Mouse (Mus musculus) kidney, postnatal 36 days (tissue): Measurements from ENCODE around the gene Ltbp3.
A peak's percentile ranks its signal among the peaks of the same experiment; 100 is the strongest.

Experiments used
- DNase-seq, 2 experiments: peaks; one replicate each; pipeline ENCODE4 v3.0.0; 2021 to 2022; ENCODE audit warnings: mixed read lengths in 2 of 2

The Ltbp3 gene

DNA sequence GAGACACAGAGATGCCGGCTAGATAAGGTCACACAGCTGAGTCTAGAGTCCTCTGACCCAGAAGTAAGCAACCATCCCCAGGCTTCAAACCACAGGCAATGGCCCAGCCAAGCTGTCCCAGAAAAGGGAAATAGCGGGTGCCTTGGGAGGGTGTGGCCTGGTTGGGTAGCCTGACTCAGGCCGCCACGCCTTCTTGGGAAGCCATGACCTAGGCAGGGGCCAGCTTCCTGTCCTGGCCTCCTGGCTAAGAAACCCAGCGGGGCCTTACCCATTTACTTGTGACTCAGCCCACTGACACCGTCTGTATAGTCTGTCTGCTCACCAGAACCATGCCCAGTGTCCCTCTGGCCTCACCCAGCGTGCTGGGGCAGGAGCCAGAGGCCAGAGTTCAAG is 16.2 kb upstream of the Ltbp3 start:
- DNase-seq, result peak; percentile 79 to 86

DNA sequence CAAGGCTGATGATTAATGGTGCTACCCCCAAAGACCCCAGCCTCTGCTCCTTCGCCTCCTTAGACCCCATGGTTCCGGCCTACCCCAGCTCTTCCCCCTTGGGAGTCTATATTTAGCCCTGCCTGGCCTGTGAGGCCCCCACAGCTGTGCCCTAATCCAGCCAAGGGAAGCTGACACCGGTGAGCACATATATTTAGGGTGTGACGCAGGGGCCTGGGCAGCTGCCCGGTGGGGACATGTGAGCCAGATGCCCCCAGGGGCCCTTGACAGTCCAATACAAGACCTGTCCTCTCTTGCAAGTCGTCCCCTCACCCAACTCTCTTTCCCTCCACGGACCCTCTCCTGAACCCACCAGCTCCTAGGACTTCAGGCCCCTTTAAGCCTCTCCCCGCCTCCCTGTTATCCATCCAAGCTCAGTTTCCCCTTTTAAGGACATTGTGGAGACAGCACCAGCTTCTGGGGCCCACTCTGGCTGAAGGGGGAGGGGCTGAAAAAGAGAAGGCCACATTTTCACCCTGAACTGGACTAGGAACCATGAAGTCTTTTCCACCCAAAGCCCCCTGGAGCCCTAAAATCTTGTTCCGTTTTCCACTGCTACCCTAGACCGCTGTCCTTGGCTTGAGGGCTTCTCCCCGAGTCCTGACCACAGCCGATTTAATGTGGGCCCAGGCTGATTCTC is 15.5 kb upstream of the Ltbp3 start:
- DNase-seq, result peak in 1 of 2 experiments; percentile 43

DNA sequence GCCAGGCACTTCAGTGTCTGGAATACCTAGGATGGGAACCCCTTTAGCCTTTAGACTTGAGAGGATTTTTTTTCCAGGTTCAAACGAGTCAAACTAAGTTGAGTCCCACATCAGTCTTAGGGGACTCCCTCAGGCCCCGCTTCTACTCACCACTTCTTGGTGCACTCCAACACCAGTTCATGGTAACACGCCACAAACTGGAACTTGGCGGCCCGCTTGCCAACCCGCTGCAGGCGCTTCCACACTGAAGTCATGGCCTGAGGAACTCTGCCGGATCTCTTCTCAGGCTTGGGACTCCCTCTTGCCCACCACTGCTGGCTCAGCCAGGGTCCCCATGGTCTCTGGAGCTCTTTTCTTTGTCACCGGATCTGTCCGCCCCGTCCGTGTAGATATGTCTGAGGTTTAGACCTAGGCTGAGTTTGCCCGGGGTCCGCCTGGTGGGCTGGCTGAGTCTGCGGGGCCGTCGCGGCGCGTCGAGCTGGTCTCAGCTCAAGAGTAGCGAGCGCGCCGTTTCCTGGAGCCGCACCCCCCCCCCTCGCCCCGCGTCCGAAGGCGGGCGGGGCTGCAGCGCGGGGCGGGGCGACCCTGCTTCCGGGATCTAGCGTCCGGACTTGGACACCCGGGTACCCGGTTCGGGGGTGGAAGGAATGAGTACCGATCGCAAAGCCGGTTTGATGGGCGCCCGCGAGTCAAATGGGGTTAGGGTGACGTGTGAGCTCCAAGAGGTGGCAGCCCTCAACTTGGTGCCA is 14.8 kb upstream of the Ltbp3 start, which contains the start of gene Ehbp1l1:
Gene Ehbp1l1, minus strand, starts transcription at position 551 of the 749 bp plus-strand sequence.
- peak; percentile 75 to 92 for DNase-seq

DNA sequence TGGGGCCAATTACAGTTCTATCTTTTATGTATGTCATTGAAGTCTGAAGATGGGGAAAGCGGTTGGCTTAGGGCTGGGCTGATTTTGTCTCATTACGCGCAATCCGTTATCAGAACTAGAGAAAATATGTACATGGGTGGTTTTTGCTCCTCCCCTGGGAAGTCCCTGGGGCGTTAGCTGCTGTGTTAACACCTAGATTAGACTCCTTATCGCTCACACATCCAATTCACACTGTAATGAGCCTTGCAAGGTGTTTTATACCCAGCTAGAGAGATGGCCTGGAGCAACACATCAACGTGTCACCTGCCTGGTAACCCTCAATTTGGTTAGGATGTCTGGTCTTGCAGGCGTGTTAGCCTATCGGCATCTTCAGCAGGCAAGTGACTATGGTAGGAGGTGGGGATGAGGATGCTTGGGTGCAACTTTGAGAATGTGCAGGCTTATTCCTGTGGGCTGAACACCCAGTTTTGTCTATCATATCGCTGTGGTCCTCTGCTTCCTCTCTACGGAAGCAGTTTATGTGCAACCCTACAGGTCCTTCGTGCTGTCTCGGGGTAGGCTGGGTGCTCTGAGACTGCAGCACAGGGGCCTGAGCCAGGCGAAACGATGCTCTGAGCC is 13.6 kb upstream of the Ltbp3 start:
- no peak for DNase-seq

DNA sequence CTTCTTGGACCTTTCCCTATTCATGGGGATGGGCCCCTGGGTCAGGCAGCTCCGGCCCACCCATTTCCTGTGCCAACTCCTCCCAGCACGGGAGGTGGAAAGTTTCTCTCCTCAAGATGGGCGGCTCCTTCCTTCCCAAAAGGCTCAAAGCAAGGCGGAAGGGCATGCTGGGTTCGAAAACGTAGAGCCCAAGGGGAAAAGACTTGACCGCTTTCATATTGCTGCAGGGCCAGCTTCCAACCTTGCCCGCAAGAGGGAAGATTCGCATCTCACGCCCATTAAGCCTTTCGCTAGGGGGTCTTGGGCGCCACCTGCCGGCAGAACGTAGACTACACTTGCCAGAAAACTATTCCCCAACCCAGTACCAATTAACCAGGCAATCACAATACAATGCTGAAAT is 13.0 kb upstream of the Ltbp3 start:
- DNase-seq, result peak; percentile 83 to 94

DNA sequence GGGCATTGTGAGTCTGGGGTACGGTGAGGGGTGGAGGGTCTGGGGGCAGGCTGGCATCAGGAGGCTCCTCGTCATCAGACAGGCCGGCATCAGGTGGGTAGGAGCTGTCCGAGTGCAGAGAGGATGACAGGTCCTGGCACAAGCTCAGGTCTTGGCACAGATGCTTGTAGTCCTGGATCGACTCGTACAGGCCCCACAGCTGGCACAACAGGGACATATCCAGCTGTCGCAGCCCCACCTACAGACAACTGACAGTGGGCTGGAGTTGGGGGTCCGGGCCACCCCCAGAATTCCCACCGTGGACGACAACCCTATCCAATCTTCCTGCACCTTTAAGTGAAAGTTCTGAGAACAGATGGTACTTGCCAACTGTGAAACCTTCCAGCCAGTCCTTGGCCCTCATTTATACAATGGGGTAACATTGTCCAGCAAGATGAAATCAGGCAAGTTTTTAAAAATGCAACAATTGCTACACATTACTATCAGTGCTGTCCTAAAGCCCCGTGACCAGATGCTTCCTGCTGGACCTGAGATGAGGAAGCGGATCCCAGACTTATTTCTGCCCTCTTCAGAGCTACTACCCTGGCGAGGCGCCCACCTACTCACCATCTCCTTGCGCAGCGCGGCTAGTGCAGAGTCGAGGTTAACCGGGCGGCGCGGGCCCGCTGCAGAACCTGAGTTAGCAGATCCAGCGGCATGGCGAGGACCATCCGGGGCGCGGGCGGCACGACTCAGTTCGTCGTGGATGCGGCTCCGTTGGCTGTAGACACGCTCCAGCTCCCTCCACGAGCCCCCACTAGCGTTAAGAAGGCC is 11.9 kb upstream of the Ltbp3 start:
- peak in 1 of 2 experiments; percentile 76 for DNase-seq

DNA sequence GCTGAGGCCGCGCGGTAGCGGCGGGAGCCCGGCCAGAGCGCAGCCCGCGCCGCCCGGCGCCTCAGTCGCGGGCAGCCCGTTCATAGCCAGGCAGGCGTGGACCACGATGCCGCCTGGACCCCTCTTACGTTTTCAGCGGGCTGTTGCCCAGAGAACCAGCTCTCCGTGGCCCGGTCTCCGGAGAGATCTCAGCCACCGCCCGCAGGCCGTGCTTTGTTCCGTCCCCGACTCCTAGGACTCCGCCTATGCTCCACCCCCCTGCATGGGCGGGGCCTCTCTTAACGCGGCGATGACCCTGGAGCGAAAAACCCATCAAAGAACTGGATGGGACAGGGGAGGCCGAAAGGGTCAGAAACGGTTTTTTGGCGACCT is 11.3 kb upstream of the Ltbp3 start, which contains the start of gene Fam89b:
Gene Fam89b, minus strand, starts transcription at position 210 of the 372 bp plus-strand sequence.
- peak; percentile 93 to 98 for DNase-seq

DNA sequence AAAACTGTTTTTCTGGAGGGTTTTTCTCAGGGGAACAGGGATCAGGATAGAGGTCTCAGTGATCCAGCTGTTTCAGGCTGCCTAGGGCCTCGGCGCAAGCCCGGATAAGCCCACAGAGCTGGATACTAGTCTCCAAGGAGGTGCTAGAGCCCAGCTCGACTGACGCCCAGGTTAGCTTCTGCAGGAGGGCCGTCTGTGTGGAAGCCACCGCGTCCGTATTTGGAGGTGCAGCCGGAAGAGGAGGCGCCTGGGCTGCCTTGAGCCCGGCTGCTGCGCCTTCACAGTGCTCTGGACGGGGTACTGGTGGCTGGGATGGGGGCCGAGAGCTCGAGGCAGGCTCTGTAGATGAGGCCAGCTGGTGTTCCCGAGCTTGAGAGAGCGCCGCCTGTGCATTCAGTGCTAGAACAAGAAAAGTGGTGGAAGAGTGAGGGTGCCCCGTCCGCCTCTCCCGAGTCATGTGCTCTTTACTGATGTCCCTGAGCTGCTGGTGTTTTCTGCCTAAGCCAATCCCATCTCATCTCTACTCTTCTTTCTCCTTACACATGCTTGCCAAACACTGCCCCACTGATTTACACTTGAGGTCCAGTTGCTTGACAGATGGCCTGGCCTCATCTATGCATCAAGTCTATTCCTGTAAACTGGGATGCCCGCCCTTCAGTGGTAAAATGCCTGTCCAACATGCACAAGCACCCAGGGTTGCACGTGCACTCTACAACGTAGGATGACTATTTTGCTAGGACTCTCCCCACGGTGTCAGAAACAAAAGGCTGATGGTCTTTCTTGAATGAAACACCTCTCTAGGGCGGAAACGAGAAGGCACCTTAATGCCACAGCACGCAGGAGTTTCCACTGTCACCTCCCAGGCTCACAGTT is 10.2 kb upstream of the Ltbp3 start:
- peak in 1 of 2 experiments; percentile 48 for DNase-seq

DNA sequence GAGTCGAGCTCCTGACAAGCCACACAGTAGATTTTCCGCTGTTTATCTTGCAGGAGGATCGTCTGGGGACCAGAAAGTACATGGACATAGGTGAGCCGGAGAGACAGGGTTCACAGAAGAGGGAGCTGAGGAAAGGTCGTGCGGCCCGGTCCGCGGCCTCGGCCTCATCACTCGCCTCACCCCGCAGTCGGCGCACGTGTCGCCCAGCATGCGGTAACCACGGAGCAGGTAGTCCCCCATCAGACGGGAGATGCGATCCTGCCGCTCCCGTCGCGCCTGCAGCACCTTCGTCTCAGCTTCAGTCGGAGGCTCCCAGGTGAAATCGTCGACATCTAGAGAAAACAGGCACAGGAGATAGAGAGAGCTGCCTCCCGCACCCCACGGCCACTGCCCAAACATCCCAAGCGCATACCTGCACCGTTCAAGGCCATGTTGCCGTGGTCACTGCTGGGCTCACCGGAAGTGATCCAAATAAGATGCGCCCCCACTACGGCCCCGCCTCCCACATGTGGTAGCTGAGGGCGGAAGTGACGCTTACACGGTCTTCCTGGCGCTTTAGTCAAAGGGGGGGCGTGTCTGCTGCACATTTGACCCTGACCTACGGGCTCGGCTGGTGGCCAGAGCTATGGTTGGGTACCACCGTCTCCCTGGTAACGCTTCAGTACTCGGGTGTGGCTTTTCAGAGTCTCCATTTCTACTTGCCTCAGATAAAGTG is 9.3 kb upstream of the Ltbp3 start:
- DNase-seq, result peak; percentile 96 to 97

DNA sequence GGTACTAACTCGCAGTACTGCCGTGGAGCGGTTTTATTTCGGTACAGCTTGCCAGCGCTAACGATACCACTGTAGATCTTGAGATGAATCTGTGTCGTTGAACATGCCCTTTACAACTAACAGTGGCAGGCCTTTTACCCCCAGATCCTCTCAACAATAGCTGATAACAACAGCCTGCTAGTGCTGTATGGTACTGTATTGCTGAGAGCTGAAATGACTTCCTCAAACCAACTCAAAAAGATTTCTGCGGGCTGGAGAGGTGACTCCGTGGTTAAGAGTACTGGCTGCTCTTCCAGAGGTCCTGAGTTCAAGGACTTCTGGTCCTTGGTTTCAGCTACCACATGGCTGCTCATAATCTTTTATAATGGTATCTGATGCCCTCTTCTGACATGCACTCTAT is 6.4 kb upstream of the Ltbp3 start:
- DNase-seq, result no peak

DNA sequence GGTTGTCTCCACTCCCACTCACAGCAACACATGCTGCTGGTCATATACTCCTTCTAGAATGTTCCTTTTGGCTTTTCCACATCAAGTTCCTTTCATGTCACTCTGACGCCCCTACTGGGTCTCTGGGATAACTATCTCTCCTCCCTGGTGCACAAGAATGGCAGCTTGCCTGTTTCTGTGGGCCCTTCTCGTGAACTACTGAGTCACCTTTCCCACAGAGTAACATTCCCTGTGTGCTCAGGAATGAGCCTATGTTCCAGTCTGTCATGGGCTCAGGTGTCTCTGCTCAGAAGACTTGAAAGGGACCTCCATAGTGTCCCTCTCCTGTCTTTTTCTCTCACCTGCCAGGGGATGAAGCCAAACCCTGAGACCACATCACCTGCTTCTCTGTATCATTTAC is 1.3 kb upstream of the Ltbp3 start:
- DNase-seq, result no peak

DNA sequence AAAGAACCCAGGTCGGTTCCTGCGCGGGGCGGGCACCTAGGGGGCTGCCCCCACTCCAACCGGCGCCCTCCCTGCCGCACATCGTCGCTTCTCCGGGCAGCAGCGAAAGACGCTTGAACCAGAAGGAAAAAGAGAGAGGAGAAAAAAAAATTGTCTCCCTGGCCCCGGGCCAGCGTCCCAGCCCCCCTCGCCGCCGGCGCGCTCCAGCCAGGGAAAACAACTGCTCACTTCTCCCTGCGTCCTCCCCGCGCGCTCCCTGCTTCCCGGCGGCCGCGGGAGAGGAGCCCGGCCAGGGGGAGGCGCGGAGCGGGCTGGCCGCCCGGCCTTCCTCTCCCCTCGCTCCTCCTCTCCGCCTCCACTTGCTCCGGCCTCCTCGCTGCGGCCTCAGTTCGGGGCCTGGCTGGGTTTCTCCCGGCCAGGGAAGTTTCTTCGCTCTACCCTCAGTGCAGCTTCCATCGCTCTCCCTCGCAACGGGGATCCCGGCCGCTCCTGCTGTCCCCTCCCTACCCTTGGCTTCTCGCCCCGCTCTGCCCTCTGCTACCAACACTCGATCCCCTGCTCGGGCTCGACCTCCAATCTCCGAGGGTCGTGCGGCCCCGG is 1.0 kb downstream of the Ltbp3 start:
- peak; percentile 71 to 79 for DNase-seq

DNA sequence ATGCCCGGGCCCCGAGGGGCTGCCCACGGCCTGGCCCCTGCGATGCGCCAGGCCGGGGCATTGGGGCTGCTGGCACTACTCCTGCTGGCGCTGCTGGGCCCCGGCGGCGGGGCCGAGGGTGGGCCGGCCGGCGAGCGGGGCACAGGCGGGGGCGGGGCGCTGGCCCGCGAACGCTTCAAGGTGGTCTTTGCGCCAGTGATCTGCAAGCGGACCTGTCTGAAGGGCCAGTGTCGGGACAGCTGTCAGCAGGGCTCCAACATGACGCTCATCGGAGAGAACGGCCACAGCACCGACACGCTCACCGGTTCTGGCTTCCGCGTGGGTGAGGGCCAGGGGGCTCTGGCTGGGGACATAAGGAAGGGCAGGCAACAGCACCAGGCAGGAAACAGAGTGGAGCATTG is 1.5 kb downstream of the Ltbp3 start:
- peak in 1 of 2 experiments; percentile 42 for DNase-seq

DNA sequence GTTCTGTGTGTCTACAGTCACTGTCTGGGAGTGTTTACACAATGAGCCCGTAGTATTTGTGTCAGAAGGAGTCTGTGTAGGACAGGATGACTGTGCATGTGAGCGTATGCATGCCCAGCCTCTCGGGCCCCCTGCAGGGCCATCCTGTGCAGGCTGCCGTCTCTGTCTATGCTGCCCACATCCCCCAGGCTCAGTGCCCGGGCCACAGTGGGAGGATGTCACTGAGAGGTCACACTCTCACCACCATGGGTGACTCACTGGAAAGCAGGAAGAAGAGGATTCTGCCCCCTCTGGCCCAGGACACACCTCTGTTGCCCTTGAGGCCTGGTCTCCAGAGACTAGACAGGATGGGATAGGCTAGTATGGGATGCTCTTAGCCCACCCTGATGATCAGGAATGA is 2.9 kb downstream of the Ltbp3 start:
- peak; percentile 36 to 57 for DNase-seq

DNA sequence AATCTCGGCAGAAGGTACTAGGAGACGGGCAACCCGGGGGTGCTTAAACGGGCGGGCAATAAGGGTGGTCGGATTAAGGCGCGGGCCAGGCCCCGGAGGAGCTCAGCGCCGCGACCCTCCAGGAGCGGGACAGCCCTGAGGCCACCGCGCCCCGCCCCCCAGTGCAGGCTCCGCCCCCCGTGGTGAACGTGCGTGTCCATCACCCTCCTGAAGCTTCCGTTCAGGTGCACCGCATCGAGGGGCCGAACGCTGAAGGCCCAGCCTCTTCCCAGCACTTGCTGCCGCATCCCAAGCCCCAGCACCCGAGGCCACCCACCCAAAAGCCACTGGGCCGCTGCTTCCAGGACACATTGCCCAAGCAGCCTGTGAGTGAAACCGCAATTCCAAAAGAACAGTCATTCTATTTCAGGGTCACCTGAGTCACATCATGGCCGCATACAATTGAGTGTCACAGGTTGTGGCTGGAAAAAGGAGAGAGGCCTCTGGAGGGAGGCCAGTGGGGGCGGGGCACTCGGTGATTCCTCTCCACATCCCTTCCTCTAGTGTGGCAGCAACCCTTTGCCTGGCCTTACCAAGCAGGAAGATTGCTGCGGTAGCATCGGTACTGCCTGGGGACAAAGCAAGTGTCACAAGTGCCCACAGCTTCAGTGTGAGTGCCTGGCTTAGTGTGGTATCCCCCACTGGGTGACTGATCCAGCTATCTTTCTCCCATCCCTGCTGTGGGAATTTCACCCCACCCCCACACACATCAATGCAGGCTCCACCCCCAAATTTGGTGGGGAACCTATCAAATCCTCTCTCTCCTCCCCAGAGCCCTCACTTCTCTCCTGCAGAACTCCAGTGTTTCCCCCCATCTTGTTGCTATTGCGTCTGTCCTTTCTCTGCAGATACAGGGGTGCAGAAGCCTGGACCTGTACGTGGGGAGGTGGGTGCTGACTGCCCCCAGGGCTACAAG is 5.3 kb downstream of the Ltbp3 start:
- peak in 1 of 2 experiments; percentile 51 for DNase-seq

DNA sequence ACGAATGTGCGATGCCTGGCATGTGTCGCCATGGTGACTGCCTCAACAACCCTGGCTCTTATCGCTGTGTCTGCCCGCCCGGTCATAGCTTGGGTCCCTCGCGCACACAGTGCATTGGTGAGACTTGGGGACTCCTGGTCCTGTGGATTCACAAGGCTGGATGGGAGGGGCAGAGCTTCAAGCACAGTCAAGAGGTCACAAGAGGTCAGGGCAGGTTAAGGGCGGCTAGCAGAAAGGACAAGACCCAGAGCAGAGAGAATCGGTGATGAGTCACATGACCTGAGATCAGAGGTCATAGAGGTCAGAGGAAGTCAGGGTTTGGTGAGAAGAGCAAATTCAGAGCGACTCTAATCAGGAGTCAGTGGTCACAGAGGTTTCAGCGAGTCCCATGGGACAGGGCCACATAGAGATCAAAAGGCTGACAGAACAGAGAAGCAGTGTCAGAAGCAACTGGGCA is 6.2 kb downstream of the Ltbp3 start:
- DNase-seq, result no peak

DNA sequence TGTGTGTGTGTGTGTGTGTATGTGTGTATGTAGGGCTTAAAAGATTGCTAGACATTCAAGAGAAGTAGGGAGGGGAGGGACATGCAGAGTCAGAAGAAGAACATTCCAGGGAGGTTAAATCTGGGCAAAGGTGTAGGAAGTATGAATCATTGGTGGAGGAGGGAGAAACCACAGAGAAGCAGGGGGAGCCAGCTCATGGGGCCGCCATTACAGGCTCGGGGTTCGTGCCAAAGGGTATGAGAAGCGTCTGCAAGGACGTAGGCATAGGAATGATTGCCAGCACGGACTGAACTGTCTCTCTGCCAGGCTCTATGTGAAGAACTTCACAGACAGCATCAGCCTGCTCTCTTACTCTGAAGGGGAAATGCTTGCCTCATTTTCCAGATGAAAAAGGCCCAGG is 8.8 kb downstream of the Ltbp3 start:
- DNase-seq, result no peak

DNA sequence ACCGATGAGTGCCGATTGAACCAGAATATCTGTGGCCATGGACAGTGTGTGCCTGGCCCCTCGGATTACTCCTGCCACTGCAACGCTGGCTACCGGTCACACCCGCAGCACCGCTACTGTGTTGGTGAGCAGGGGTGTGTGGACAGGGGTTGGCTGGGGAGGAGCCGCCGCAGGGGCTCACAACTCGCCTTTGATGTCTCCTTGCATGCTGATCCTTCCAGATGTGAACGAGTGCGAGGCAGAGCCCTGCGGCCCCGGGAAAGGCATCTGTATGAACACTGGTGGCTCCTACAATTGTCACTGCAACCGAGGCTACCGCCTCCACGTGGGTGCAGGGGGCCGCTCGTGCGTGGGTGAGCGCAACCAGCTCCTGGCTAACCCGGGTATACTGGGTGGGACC is 10.2 kb downstream of the Ltbp3 start:
- no peak for DNase-seq

DNA sequence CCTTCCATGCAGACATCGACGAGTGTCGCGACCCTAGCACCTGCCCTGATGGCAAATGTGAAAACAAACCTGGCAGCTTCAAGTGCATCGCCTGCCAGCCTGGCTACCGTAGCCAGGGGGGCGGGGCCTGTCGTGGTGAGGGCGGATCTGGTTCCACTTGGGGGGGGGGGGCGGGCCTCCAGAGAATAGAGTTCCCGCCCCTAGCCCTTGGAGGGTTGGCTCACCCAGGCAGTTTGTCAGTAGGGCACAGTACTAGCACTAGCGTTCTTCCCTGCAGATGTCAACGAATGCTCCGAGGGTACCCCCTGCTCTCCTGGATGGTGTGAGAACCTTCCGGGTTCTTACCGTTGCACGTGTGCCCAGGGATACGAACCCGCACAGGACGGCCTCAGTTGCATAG is 11.0 kb downstream of the Ltbp3 start:
- peak; percentile 62 to 89 for DNase-seq
